Mouse (Mus musculus) right cerebral cortex, postnatal 25 days (tissue): ENCODE data around the gene Polr3h.

ENCODE experiments used
- DNase-seq: peaks from one replicate; pipeline ENCODE4 v3.0.0; 2022

The Polr3h gene

GRCm38 (mm10) chr15:81949076-81949475 is 23.0 kb upstream of the Polr3h start:
- DNase-seq, result no peak

- no peak for DNase-seq
These were observed 17.2 kb upstream of the Polr3h start for GRCm38 (mm10) chr15:81943176-81943749.

- no peak for DNase-seq
These were observed 15.0 kb upstream of the Polr3h start for GRCm38 (mm10) chr15:81941010-81941409.

- DNase-seq, result no peak
These were observed 14.2 kb upstream of the Polr3h start for GRCm38 (mm10) chr15:81940219-81940618.

- no peak for DNase-seq
These were observed 13.7 kb upstream of the Polr3h start for GRCm38 (mm10) chr15:81939774-81940173.

GRCm38 (mm10) chr15:81939157-81939715 is 13.2 kb upstream of the Polr3h start:
- no peak for DNase-seq

GRCm38 (mm10) chr15:81938246-81938645 is 12.2 kb upstream of the Polr3h start:
- DNase-seq, result no peak

- DNase-seq, result peak; percentile 71
These were observed 11.3 kb upstream of the Polr3h start for GRCm38 (mm10) chr15:81937098-81937972.

- peak; percentile 67 for DNase-seq
These were observed 10.6 kb upstream of the Polr3h start, which contains the start of gene Csdc2 for GRCm38 (mm10) chr15:81936679-81937078. Gene Csdc2 (plus strand): TSS chr15:81936759.

GRCm38 (mm10) chr15:81935869-81936637 is 10.0 kb upstream of the Polr3h start:
- no peak for DNase-seq

- DNase-seq, result no peak
These were observed 7.9 kb upstream of the Polr3h start for GRCm38 (mm10) chr15:81933986-81934385.

- peak; percentile 64 for DNase-seq
These were observed 7.0 kb upstream of the Polr3h start for GRCm38 (mm10) chr15:81932951-81933470.

GRCm38 (mm10) chr15:81928277-81928676 is 2.2 kb upstream of the Polr3h start:
- no peak for DNase-seq

- no peak for DNase-seq
These were observed 1.7 kb upstream of the Polr3h start for GRCm38 (mm10) chr15:81927741-81928140.

GRCm38 (mm10) chr15:81926446-81926822 is 394 bp upstream of the Polr3h start:
- DNase-seq, result no peak

GRCm38 (mm10) chr15:81924933-81925332 is 1.1 kb downstream of the Polr3h start:
- DNase-seq, result no peak

GRCm38 (mm10) chr15:81921255-81921654 is 4.8 kb downstream of the Polr3h start:
- no peak for DNase-seq

- DNase-seq, result no peak
These were observed 5.4 kb downstream of the Polr3h start for GRCm38 (mm10) chr15:81920546-81921217.

- DNase-seq, result no peak
These were observed 7.0 kb downstream of the Polr3h start for GRCm38 (mm10) chr15:81919062-81919461.

GRCm38 (mm10) chr15:81917621-81918463 is 8.2 kb downstream of the Polr3h start:
- peak; percentile 65 for DNase-seq

GRCm38 (mm10) chr15:81917201-81917600 is 8.8 kb downstream of the Polr3h start:
- no peak for DNase-seq
